Mouse (Mus musculus) forebrain, embryonic 13.5 days (tissue): ENCODE measurements around the gene Mapkap1. TPM values are rescaled to one million over a fixed set of nuclear protein-coding genes. Genes with fewer than 3 reads are reported as not detected.

Experiments
- ATAC-seq: fragments of 200-750 bp; cut with Nextera tagmentation; 2 replicates; pipeline ENCODE4 v1.8.0; 2017
- H3K27ac ChIP-seq: fragments of 300-500 bp; sonication (generic); 2 replicates; pipeline ENCODE4 v1.5.1; 2015; ENCODE audit warnings: inconsistent platforms, mild to moderate bottlenecking, moderate library complexity
- H3K27me3 ChIP-seq: fragments of 300-500 bp; sonication (generic); 2 replicates; pipeline ENCODE4 v1.6.1; 2015; ENCODE audit warnings: mild to moderate bottlenecking, inconsistent platforms
- H3K36me3 ChIP-seq: fragments of 300-500 bp; sonication (generic); 2 replicates; pipeline ENCODE4 v1.6.1; 2015; ENCODE audit warnings: mild to moderate bottlenecking, inconsistent platforms; ENCODE audit not compliant: poor library complexity, severe bottlenecking
- H3K4me1 ChIP-seq: fragments of 300-500 bp; sonication (generic); 2 replicates; pipeline ENCODE4 v1.6.1; 2015; ENCODE audit warnings: inconsistent platforms
- H3K4me2 ChIP-seq: fragments of 300-500 bp; sonication (generic); 2 replicates; pipeline ENCODE4 v1.6.1; 2015; ENCODE audit warnings: inconsistent platforms, mild to moderate bottlenecking, moderate library complexity
- H3K4me3 ChIP-seq: fragments of 300-500 bp; sonication (generic); 2 replicates; pipeline ENCODE4 v1.5.1; 2015; ENCODE audit warnings: mild to moderate bottlenecking, inconsistent platforms
- H3K9ac ChIP-seq: fragments of 300-500 bp; sonication (generic); 2 replicates; pipeline ENCODE4 v1.6.1; 2015; ENCODE audit warnings: mild to moderate bottlenecking, inconsistent platforms
- H3K9me3 ChIP-seq: fragments of 300-500 bp; sonication (generic); replicated peaks from 2 replicates; pipeline ENCODE4 v1.6.1; 2016; ENCODE audit warnings: inconsistent platforms
- WGBS: fragments of 180-500 bp; shearing (Covaris S2); methylation state at CpG from one replicate; pipeline ENCODE4 v1.1.7; 2015; 5-methylcytosine and 5-hydroxymethylcytosine counted together
- polyA plus RNA-seq: library from polyadenylated mRNA; unstranded; fragments of >200 nt; fragmentation: Nextera tagmentation; extraction: Ambion mirVana; gene quantifications from 2 replicates; pipeline ENCODE4 v1.2.1, GENCODE M21; 2015

Mapkap1 gene
- 97.8 and 102 TPM in 2 replicates for polyA plus RNA-seq

- peak within 1 kb of the TSS; percentile 95 for H3K4me3 ChIP-seq
- H3K27ac ChIP-seq = no peak within 1 kb of the TSS
- H3K4me2 ChIP-seq = peak within 1 kb of the TSS; percentile 93
- H3K36me3 ChIP-seq = no peaks in the 10 kb centered on the region
- peak; percentile 99 for ATAC-seq
- no peaks in the 10 kb centered on the region for H3K27me3 ChIP-seq
- peak within 1 kb of the TSS; percentile 90 for H3K9ac ChIP-seq
- WGBS = under 1% methylated on average over 68 of the region's 68 CpGs
- peaks cover 15% of the 10 kb centered on the region for H3K4me1 ChIP-seq
- no peaks in the 10 kb centered on the region for H3K9me3 ChIP-seq
These were observed at the start of gene Mapkap1 for GRCm38 (mm10) chr2:34406601-34407464. Mapkap1 (plus strand) TSS chr2:34406771.

- 0% methylated on average over 1 of the region's 1 CpGs for WGBS
- H3K4me3 ChIP-seq = no peak overlapping the region
- H3K4me1 ChIP-seq = peaks cover 37% of the 10 kb centered on the region
- no peaks in the 10 kb centered on the region for H3K9me3 ChIP-seq
- H3K36me3 ChIP-seq = no peaks in the 10 kb centered on the region
- H3K9ac ChIP-seq = no peak overlapping the region
- ATAC-seq = peak; percentile 75; the same call in 1 of the 2 replicates
- no peak overlapping the region for H3K27ac ChIP-seq
- H3K27me3 ChIP-seq = peaks cover 17% of the 10 kb centered on the region
- no peak overlapping the region for H3K4me2 ChIP-seq
These were observed 42.9 kb upstream of the Mapkap1 start for GRCm38 (mm10) chr2:34363678-34364077.

- no peak overlapping the region for H3K9ac ChIP-seq
- H3K4me3 ChIP-seq = no peak overlapping the region
- H3K27me3 ChIP-seq = peaks cover 20% of the 10 kb centered on the region
- 76% methylated on average over 2 of the region's 2 CpGs for WGBS
- H3K9me3 ChIP-seq = no peaks in the 10 kb centered on the region
- H3K27ac ChIP-seq = no peak overlapping the region
- no peak for ATAC-seq
- peaks cover 39% of the 10 kb centered on the region for H3K4me1 ChIP-seq
- H3K36me3 ChIP-seq = no peaks in the 10 kb centered on the region
- H3K4me2 ChIP-seq = 0 out of 2 replicates have a peak overlapping the region, but pooled peaks have one; percentile 28
These were observed 39.5 kb upstream of the Mapkap1 start for GRCm38 (mm10) chr2:34367024-34367423.

- peaks cover 40% of the 10 kb centered on the region for H3K4me1 ChIP-seq
- peak overlapping the region; percentile 43 for H3K4me2 ChIP-seq
- H3K27ac ChIP-seq = peak overlapping the region; percentile 3
- 23% methylated on average over 6 of the region's 6 CpGs for WGBS
- no peaks in the 10 kb centered on the region for H3K9me3 ChIP-seq
- peak overlapping the region; percentile 28 for H3K4me3 ChIP-seq
- peaks cover 16% of the 10 kb centered on the region for H3K27me3 ChIP-seq
- no peaks in the 10 kb centered on the region for H3K36me3 ChIP-seq
- ATAC-seq = no peak
- H3K9ac ChIP-seq = peak overlapping the region; percentile 31
These were observed 38.2 kb upstream of the Mapkap1 start for GRCm38 (mm10) chr2:34368396-34368795.

GRCm38 (mm10) chr2:34370349-34370724 lies 36.2 kb upstream of the Mapkap1 start:
- Histone ChIP-seq H3K36me3 (no peaks in the 10 kb centered on the region), H3K27me3 (peaks cover 13% of the 10 kb centered on the region), H3K4me1 (peaks cover 36% of the 10 kb centered on the region), H3K4me2 (peak overlapping the region; percentile 76), H3K27ac (peak overlapping the region; percentile 97; the same call in 1 of the 2 replicates), H3K9me3 (no peaks in the 10 kb centered on the region), H3K4me3 (peak overlapping the region; percentile 81), H3K9ac (peak overlapping the region; percentile 86)
- no peak for ATAC-seq
- WGBS = 6% methylated on average over 7 of the region's 7 CpGs

GRCm38 (mm10) chr2:34370725-34371440 lies 35.7 kb upstream of the Mapkap1 start:
- peaks cover 13% of the 10 kb centered on the region for H3K27me3 ChIP-seq
- no peaks in the 10 kb centered on the region for H3K36me3 ChIP-seq
- peak overlapping the region; percentile 97 for H3K27ac ChIP-seq
- under 1% methylated on average over 42 of the region's 42 CpGs for WGBS
- H3K9ac ChIP-seq = peak overlapping the region; percentile 86
- peaks cover 36% of the 10 kb centered on the region for H3K4me1 ChIP-seq
- H3K4me2 ChIP-seq = peak overlapping the region; percentile 76
- no peak for ATAC-seq
- peak overlapping the region; percentile 81 for H3K4me3 ChIP-seq
- no peaks in the 10 kb centered on the region for H3K9me3 ChIP-seq

DNA sequence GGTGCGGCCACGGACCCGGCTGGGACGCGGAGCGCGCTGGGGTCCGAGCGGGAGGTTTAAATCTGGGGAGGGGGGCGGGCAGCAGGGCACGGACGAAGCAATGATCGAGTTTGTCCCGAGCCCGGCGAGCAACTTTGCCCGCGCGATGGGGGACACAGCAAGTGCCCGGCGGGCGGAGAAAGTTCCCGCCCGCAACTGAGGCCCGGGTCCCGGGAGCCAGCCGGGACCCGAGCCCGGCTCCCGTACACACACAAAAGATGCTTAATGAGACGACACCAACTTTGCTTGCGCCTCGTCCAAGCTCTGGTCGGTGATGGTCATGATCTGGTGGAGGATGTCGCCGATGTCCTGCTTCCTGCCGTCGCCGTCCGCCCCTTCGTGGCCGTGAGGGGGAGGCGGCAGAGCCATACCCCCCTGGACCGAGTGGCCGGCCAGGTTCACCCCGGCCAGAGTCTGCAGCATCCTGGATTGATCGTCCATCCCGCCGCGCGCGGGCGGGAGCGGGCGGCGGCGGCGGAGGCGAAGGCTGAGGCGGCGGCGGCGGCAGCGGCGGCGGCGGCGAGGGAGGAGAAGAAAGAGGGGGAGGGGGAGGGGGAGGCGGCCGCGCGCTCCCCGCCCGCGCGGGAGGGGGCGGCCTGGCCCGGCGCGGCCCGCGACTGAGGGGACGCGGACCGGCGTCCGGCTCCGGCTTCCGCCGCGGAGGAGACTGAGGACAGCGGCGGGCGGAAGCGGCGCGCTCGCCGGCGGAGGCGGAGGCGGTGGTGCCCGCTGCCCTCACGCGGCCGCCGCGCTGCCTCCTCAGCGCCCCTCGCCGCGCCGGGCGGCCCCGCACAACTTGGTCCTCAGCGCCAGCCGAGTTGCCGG lies 34.9 kb upstream of the Mapkap1 start:
- Histone ChIP-seq H3K27ac (peak overlapping the region; percentile 97), H3K4me1 (peaks cover 36% of the 10 kb centered on the region), H3K4me2 (peak overlapping the region; percentile 76), H3K27me3 (peaks cover 18% of the 10 kb centered on the region), H3K9me3 (no peaks in the 10 kb centered on the region), H3K4me3 (peak overlapping the region; percentile 81), H3K36me3 (no peaks in the 10 kb centered on the region), H3K9ac (peak overlapping the region; percentile 86)
- peak; percentile 51 for ATAC-seq
- WGBS = 0% methylated on average over 54 of the region's 118 CpGs

- Histone ChIP-seq H3K4me3 (peak within 1 kb of the TSS; percentile 81), H3K27ac (peak within 1 kb of the TSS; percentile 97), H3K4me2 (peak within 1 kb of the TSS; percentile 76), H3K36me3 (no peaks in the 10 kb centered on the region), H3K9ac (peak within 1 kb of the TSS; percentile 86), H3K9me3 (no peaks in the 10 kb centered on the region), H3K4me1 (peaks cover 36% of the 10 kb centered on the region), H3K27me3 (peaks cover 19% of the 10 kb centered on the region)
- ATAC-seq = peak; percentile 92
- under 1% methylated on average over 36 of the region's 102 CpGs for WGBS
These were observed 34.0 kb upstream of the Mapkap1 start, which contains the start of gene Pbx3 for GRCm38 (mm10) chr2:34372305-34373301. Pbx3 (minus strand) TSS chr2:34373142.

DNA sequence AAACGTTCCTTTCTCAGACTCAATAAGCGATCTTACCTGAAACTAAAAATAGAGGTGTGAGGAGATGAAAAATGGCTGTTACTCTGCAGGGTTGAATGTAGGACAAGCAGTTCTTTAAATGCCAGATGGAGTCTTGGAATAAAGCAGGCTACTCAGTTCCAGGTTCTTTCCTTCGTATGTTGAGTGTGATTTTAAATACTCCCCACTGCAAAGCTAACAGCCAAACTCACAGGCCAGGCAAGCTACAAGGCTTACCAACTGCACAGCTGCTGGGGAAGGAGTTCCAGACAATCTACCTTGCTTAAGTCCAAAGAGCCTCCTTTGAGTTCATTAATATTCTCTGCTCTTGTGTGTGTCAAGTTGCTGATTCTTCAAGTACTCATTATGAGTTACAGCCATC lies 32.7 kb upstream of the Mapkap1 start:
- WGBS = 44% methylated on average over 3 of the region's 3 CpGs
- no peak overlapping the region for H3K4me2 ChIP-seq
- no peak overlapping the region for H3K4me3 ChIP-seq
- H3K36me3 ChIP-seq = no peaks in the 10 kb centered on the region
- ATAC-seq = no peak
- no peak overlapping the region for H3K27ac ChIP-seq
- H3K27me3 ChIP-seq = peaks cover 11% of the 10 kb centered on the region; the same call in 1 of the 2 replicates
- H3K9ac ChIP-seq = no peak overlapping the region
- H3K4me1 ChIP-seq = peaks cover 29% of the 10 kb centered on the region
- H3K9me3 ChIP-seq = no peaks in the 10 kb centered on the region

DNA sequence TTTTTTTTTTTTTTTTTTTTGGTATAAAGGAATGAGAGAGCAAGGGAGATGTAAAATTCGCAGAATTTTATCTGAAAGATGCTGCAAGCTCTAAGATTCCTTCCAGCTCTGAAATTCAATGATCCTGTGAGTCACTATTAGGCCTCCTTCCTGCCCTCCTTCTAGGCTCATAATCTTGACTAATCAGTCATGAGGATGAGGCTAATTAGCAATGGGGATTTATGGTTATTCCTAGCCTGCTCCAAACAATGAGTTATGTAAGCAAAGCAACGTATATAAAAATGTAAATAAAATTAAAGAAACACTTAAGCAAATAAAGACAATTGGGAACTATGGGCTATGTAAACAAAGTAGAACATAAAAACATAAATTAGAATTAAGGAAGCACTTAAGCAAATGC lies 32.2 kb upstream of the Mapkap1 start:
- Histone ChIP-seq H3K27ac (no peak overlapping the region), H3K4me2 (no peak overlapping the region), H3K27me3 (peaks cover 11% of the 10 kb centered on the region; the same call in 1 of the 2 replicates), H3K36me3 (no peaks in the 10 kb centered on the region), H3K4me3 (no peak overlapping the region), H3K4me1 (peaks cover 26% of the 10 kb centered on the region), H3K9me3 (no peaks in the 10 kb centered on the region), H3K9ac (no peak overlapping the region)
- WGBS = 65% methylated on average over 2 of the region's 2 CpGs
- no peak for ATAC-seq
